ENCODE assay signal across 9 mouse cellular contexts in the genomic region with DNA sequence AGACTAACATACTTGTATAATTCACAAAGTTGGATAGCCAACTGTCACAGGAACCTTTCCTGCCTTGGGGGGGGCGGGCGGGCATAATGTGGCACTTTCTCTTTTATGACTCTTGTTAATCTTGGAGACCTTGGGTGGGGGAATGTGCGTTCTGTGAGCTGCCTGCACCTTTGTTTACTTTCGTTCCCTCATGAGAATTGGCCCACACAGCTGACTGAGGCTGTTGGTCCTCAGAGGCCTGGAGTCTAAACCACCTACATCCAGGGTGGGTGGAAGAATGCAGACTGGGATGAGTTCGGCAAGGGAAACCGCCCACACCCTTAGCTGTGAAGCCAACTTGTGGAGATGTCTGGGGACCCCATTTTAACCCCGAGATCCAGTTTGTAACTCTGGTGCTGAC. TPM values are rescaled to one million over a fixed set of nuclear protein-coding genes. Genes with fewer than 3 reads are reported as not detected.
DNase-seq lines count a peak whose midpoint lies in the region; ATAC-seq lines count a peak whose summit lies in the region.
"Had no signal": no experiment of that assay in that cellular context is flagged by ENCODE, and none has a peak within 500 bp of the region (broad histone marks: within the 10 kb centered on the region; RNA-seq: fewer than 3 reads in every experiment).

No protein-coding gene starts in this region.

- WGBS in heart, embryonic 14.5 days, result 38% methylated on average over 7 of the region's 7 CpGs
- 60% methylated on average over 7 of the region's 7 CpGs for WGBS in midbrain, embryonic 12.5 days
- WGBS in midbrain, embryonic 14.5 days, result 67% methylated on average over 7 of the region's 7 CpGs
- WGBS in limb, embryonic 11.5 days, result 24% methylated on average over 7 of the region's 7 CpGs
- 23% methylated on average over 7 of the region's 7 CpGs for WGBS in stomach, embryonic 16.5 days

- peak overlapping the region in 1 of 2 experiments; percentile 32; a peak in 1 of 4 replicates for H3K4me3 ChIP-seq in heart, embryonic 14.5 days (ENCODE audit: control insufficient read depth in 1 of 2, insufficient read depth in 1 of 2, low read depth in 1 of 2, low read length in 2 of 2)
- H3K4me3 ChIP-seq in midbrain, embryonic 12.5 days, result peak overlapping the region; percentile 18; the same call in 1 of the 2 replicates
- no peak overlapping the region for H3K4me3 ChIP-seq in midbrain, embryonic 14.5 days (replicated peaks; ENCODE audit: low read depth, low read length)
- H3K4me3 ChIP-seq in limb, embryonic 11.5 days (ENCODE audit: low read depth, low read length), result no peak overlapping the region
- H3K4me3 ChIP-seq in stomach, embryonic 16.5 days (replicated peaks; ENCODE audit: low read length), result 0 out of 2 replicates have a peak overlapping the region, but pooled peaks have one; percentile 32

- no peaks in the 10 kb centered on the region for H3K27me3 ChIP-seq in heart, embryonic 14.5 days (ENCODE audit: control insufficient read depth, insufficient read depth, low read length)
- H3K27me3 ChIP-seq in midbrain, embryonic 12.5 days, result peaks cover 32% of the 10 kb centered on the region
- no peaks in the 10 kb centered on the region for H3K27me3 ChIP-seq in midbrain, embryonic 14.5 days (ENCODE audit: control insufficient read depth, insufficient read depth, low read length)
- no peaks in the 10 kb centered on the region for H3K27me3 ChIP-seq in limb, embryonic 11.5 days (ENCODE audit: control insufficient read depth, insufficient read depth, low read length)
- H3K27me3 ChIP-seq in stomach, embryonic 16.5 days (ENCODE audit: control insufficient read depth, insufficient read depth, low read length), result no peaks in the 10 kb centered on the region

- H3K4me1 ChIP-seq in heart, embryonic 14.5 days (ENCODE audit: control insufficient read depth in 2 of 2, insufficient read depth in 2 of 2, low read length in 2 of 2), result peaks cover 46 to 59% of the 10 kb centered on the region in 2 experiments
- peaks cover 16% of the 10 kb centered on the region for H3K4me1 ChIP-seq in midbrain, embryonic 12.5 days
- peaks cover 11% of the 10 kb centered on the region for H3K4me1 ChIP-seq in midbrain, embryonic 14.5 days (ENCODE audit: control insufficient read depth, insufficient read depth, low read length)
- peaks cover 17% of the 10 kb centered on the region for H3K4me1 ChIP-seq in limb, embryonic 11.5 days (ENCODE audit: control insufficient read depth, insufficient read depth, low read length)
- H3K4me1 ChIP-seq in stomach, embryonic 16.5 days (ENCODE audit: control insufficient read depth, insufficient read depth, low read length), result peaks cover 56% of the 10 kb centered on the region

- H3K4me2 ChIP-seq in heart, embryonic 14.5 days (ENCODE audit: low read length), result peak overlapping the region; percentile 71
- H3K4me2 ChIP-seq in midbrain, embryonic 12.5 days (replicated peaks), result peak overlapping the region; percentile 54
- no peak overlapping the region for H3K4me2 ChIP-seq in midbrain, embryonic 14.5 days (ENCODE audit: low read length)
- peak overlapping the region; percentile 44 for H3K4me2 ChIP-seq in limb, embryonic 11.5 days (ENCODE audit: low read depth, severe bottlenecking)
- peak overlapping the region; percentile 48 for H3K4me2 ChIP-seq in stomach, embryonic 16.5 days (ENCODE audit: low read depth, low read length)

- peak overlapping the region; percentile 67 for H3K9ac ChIP-seq in heart, embryonic 14.5 days (ENCODE audit: low read length)
- H3K9ac ChIP-seq in midbrain, embryonic 12.5 days (replicated peaks), result 0 out of 2 replicates have a peak overlapping the region, but pooled peaks have one; percentile 47
- no peak overlapping the region for H3K9ac ChIP-seq in midbrain, embryonic 14.5 days (replicated peaks; ENCODE audit: low read length)
- peak overlapping the region; percentile 52 for H3K9ac ChIP-seq in limb, embryonic 11.5 days (ENCODE audit: low read length)
- peak overlapping the region; percentile 54 for H3K9ac ChIP-seq in stomach, embryonic 16.5 days (ENCODE audit: low read length)

- no peaks in the 10 kb centered on the region for H3K9me3 ChIP-seq in heart, embryonic 14.5 days (ENCODE audit: control insufficient read depth, low read length)
- H3K9me3 ChIP-seq in midbrain, embryonic 12.5 days, result no peaks in the 10 kb centered on the region
- H3K9me3 ChIP-seq in midbrain, embryonic 14.5 days (ENCODE audit: control insufficient read depth, low read length), result no peaks in the 10 kb centered on the region
- H3K9me3 ChIP-seq in limb, embryonic 11.5 days (ENCODE audit: control insufficient read depth, low read length), result no peaks in the 10 kb centered on the region
- no peaks in the 10 kb centered on the region for H3K9me3 ChIP-seq in stomach, embryonic 16.5 days (replicated peaks; ENCODE audit: control insufficient read depth, low read length)

- no peak for DNase-seq in heart, postnatal 25 days (ENCODE audit: low spot score)
- DNase-seq in midbrain, embryonic 14.5 days, result no peak
- no peak for DNase-seq in limb, embryonic 11.5 days (ENCODE audit: low spot score)
- no peak for DNase-seq in cerebellum, adult 9-10 months
- DNase-seq in Muller cell, postnatal 12 days (ENCODE audit: inconsistent ontology term), result no peak

- peak overlapping the region; percentile 37 to 82 for H3K27ac ChIP-seq in heart, embryonic 14.5 days (replicated peaks in 1 of 2; ENCODE audit: control insufficient read depth in 1 of 2, insufficient read depth in 1 of 2, low read depth in 2 of 2, low read length in 2 of 2)
- no peak overlapping the region for H3K27ac ChIP-seq in midbrain, embryonic 12.5 days (replicated peaks)
- no peak overlapping the region for H3K27ac ChIP-seq in midbrain, embryonic 14.5 days (replicated peaks; ENCODE audit: low read depth, low read length)
- H3K27ac ChIP-seq in limb, embryonic 11.5 days (replicated peaks; ENCODE audit: low read depth, low read length), result 0 out of 2 replicates have a peak overlapping the region, but pooled peaks have one; percentile 10
- peak overlapping the region; percentile 87 for H3K27ac ChIP-seq in stomach, embryonic 16.5 days (ENCODE audit: low read length)

- intact Hi-C loops in heart, postnatal 25 days (cut with DNase I), result no loop called here

- ATAC-seq in heart, embryonic 14.5 days (ENCODE audit: insufficient number of reproducible peaks, insufficient read depth, low FRiP score, low read depth), result no peak
- no peak for ATAC-seq in midbrain, embryonic 12.5 days (ENCODE audit: low FRiP score, low read depth)
- ATAC-seq in midbrain, embryonic 14.5 days (ENCODE audit: low FRiP score, low TSS enrichment), result no peak
- ATAC-seq in limb, embryonic 11.5 days (ENCODE audit: insufficient number of reproducible peaks, low FRiP score, low TSS enrichment, low read depth), result no peak
- ATAC-seq in stomach, embryonic 16.5 days (ENCODE audit: insufficient read depth, low FRiP score), result peak; percentile 22; the same call in 1 of the 2 replicates

- peaks cover 5% of the 10 kb centered on the region; the same call in 1 of the 2 replicates for H3K36me3 ChIP-seq in heart, embryonic 14.5 days (ENCODE audit: control insufficient read depth, insufficient read depth, low read length)
- no peaks in the 10 kb centered on the region for H3K36me3 ChIP-seq in midbrain, embryonic 12.5 days
- no peaks in the 10 kb centered on the region for H3K36me3 ChIP-seq in midbrain, embryonic 14.5 days (ENCODE audit: control insufficient read depth, insufficient read depth, low read length)
- H3K36me3 ChIP-seq in limb, embryonic 11.5 days (ENCODE audit: control insufficient read depth, insufficient read depth, low read length), result no peaks in the 10 kb centered on the region
- no peaks in the 10 kb centered on the region for H3K36me3 ChIP-seq in stomach, embryonic 16.5 days (ENCODE audit: control insufficient read depth, insufficient read depth, low read length)

RNA-seq across cellular contexts. Expression of a gene that starts 13.0 kb away (rescaled TPM):
- 13.8 and 13.9 TPM in 2 replicates for polyA plus RNA-seq in heart, embryonic 14.5 days (2014; fragmentation: Nextera tagmentation; extraction: Ambion mirVana)
- 1 to 10 TPM; 7.8 to 9.9 TPM for total RNA-seq in heart, postnatal 25 days (2021)
- polyA plus RNA-seq in midbrain, embryonic 12.5 days (2016; fragmentation: Nextera tagmentation; extraction: Ambion mirVana), result 0.23 TPM in 1 of 2 replicates, not detected in the other
- polyA plus RNA-seq in midbrain, embryonic 14.5 days (2014; fragmentation: Nextera tagmentation; extraction: Ambion mirVana), result 0.25 and 0.40 TPM in 2 replicates
- 10.7 and 12.6 TPM in 2 replicates for polyA plus RNA-seq in limb, embryonic 11.5 days (2014; fragmentation: Nextera tagmentation; extraction: Ambion mirVana)
- polyA plus RNA-seq in stomach, embryonic 16.5 days (2015; fragmentation: Nextera tagmentation; extraction: Ambion mirVana), result 5.2 and 6.0 TPM in 2 replicates
- total RNA-seq: neutrophil, adult 5-6 weeks had no signal

Comparison
In these comparisons a context has a peak if more than half of its experiments do, and no peak if none do; other contexts are left out.
1. H3K4me3 ChIP-seq: peak in midbrain, embryonic 12.5 days (single experiment) and stomach, embryonic 16.5 days (single experiment); none in midbrain, embryonic 14.5 days (single experiment) and limb, embryonic 11.5 days (single experiment).
2. H3K27ac ChIP-seq: peak in heart, embryonic 14.5 days (2 of 2), limb, embryonic 11.5 days (single experiment) and stomach, embryonic 16.5 days (single experiment); none in midbrain, embryonic 12.5 days (single experiment) and midbrain, embryonic 14.5 days (single experiment).